Mouse (Mus musculus): ENCODE results near the gene Mid1.
"Not testable (repeated sequence)": the region's sequence is repeated elsewhere in the genome, so short reads cannot be mapped to it uniquely, and the experiment has no call there.

DNA sequence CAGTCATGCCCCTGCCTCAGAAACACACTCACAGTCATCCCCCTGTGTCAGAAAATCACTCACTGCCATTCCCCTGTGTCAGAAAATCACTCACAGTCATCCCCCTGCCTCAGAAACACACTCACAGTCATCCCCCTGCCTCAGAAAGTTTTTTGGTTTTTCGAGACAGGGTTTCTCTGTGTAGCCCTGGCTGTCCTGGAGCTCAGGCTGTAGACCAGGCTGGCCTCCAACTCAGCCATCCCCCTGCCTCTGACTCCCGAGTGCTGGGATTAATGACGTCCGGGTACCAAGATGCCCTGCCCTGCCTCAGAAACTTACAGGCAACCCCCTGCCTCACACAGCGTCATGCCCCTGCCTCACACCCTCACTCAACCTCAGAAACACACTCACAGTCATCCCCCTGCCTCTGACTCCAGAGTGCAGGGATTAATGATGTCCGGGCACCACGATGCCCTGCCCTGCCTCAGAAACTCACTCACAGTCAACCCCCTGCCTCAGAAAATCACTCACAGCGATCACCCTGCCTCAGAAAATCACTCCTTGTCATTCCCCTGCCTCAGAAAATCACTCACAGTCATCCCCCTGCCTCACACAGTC lies 308.1 kb downstream of the Mid1 start:
- not testable (repeated sequence) for TF ChIP-seq E2F4 (IDR thresholded peaks at IDR 0.05; ENCODE audit: insufficient read depth); POLR2A (IDR thresholded peaks at IDR 0.05; ENCODE audit: insufficient read length, low read depth); TCF3 (IDR thresholded peaks at IDR 0.05; ENCODE audit: insufficient read length, low read depth); CEBPB (IDR thresholded peaks at IDR 0.05; ENCODE audit: insufficient read depth, poor library complexity, severe bottlenecking)

Data from myocyte (in vitro differentiated cells).